Mouse (Mus musculus) olfactory bulb, adult 2 months (tissue): Measurements from ENCODE around the gene Snx5.

Experiments
- CTCF ChIP-seq: fragments of 200-500 bp; IDR thresholded peaks from 2 replicates; pipeline ENCODE4 v1.5.1; 2012; ENCODE audit warnings: low read depth, mild to moderate bottlenecking, low read length, moderate library complexity; ENCODE audit not compliant: insufficient read depth
- POLR2A ChIP-seq: fragments of 200-500 bp; IDR thresholded peaks from 2 replicates; pipeline ENCODE4 v1.6.1; 2012; ENCODE audit warnings: mild to moderate bottlenecking, low read depth, low read length, moderate library complexity; ENCODE audit not compliant: insufficient read depth

- TF ChIP-seq CTCF, result no peak
- no peak for TF ChIP-seq POLR2A
These were observed 35.1 kb upstream of the Snx5 start for GRCm38 (mm10) chr2:144305721-144306294.
